Mouse (Mus musculus): ENCODE measurements around the gene Utrn.

The Utrn gene

GRCm38 (mm10) chr10:12426866-12427265 is 442.3 kb downstream of the Utrn start:
- no peak for DNase-seq (ENCODE audit: low read depth, low spot score)

- no peak for DNase-seq (ENCODE audit: low read depth, low spot score)
Observed at GRCm38 (mm10) chr10:12424944-12425343, 444.2 kb downstream of the Utrn start.

DNA sequence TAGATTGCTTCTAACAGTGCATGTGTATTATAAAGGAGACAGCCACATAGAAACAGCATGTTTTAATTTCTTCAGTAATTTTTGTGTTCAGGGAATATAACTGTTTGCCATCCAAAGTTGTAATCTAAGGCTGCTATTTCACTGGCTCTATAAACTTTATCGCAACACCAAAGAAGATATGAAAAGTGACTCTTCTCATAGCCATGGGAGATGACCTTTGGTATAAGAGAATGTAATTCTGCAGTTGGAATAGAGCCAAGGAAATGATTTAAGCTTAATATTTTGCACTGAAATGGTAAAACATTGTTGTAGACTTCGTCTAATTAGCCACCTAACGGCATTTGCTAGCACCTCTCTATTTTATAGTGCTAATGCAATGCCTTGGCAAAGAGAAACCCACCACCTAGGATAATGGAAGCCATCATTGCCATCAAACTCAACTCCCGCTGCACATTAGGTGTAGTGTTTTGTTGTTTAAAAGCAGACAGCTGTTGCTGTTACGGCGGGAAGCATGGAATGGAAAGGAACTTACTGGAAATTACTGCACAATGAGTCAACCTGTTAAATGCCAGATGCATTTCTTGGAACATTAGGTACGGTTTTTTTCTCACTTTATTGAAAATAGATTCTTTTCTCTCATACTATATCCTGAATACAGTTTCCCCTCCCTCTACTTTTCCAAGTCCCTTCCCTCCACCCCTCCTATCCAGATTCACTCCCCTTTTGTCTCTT is 445.0 kb downstream of the Utrn start:
- DNase-seq (ENCODE audit: low read depth, low spot score) = no peak

DNA sequence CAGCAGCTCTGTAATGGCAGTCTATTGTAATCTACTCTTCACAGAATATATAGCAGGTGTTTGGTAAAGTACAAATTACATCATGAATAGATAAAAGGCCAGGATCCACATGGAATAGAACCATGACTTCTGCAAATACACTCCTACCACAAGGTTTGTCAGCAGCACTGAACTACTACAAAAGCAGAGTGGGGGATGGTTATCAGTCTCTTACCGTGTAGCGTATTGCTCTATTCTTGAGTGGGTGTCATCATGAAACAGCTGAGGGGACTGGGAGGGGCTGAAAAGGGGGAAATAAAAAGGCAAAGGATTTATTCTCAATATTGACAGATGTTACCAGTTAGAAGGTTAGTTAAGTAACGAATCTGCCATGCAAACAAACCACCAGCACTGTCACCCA is 454.2 kb downstream of the Utrn start:
- DNase-seq (ENCODE audit: low read depth, low spot score) = no peak

DNA sequence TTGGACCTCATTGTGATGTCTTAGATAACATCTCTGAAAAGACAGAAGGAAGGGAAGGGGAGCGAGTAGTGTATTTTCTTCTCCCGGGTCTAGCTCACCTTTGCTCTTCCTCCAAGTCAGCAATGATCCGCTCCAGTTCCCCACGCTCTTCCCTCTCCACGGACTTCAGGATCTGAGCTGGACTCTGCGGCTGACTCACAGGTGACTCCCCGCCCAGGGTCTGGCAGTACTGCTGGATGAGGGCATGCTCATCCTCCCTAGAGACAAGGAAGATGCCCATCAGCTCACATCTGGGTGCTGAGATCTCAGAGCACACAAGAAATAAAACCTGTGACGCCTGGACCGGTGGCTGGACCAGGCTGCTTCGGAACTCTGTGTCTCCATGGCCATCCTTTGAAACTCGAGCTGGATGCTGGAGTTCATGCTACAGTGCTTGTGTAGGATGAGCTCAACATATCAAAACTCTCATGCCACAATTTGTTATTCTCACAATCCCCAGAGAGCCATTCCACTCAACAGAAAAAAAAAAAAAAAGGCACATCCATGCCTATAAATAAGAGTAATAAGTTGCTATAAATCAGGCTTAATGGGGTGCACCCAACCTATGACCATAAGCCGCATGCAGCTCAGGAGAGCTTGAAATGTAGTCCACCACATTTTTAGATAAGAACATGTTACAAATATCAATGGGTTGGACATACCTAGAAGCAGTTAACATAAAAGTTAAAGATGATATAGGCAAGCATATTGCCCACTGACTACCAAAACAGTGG is 462.6 kb downstream of the Utrn start:
- no peak for DNase-seq (ENCODE audit: low read depth, low spot score)

- no peak for DNase-seq (ENCODE audit: low read depth, low spot score)
Observed at GRCm38 (mm10) chr10:12399450-12399849, 469.7 kb downstream of the Utrn start.

- no peak for DNase-seq (ENCODE audit: low read depth, low spot score)
Observed at GRCm38 (mm10) chr10:12380139-12380538, 489.0 kb downstream of the Utrn start.

GRCm38 (mm10) chr10:12379123-12379522 is 490.0 kb downstream of the Utrn start:
- no peak for DNase-seq (ENCODE audit: low read depth, low spot score)

GRCm38 (mm10) chr10:12377727-12378126 is 491.4 kb downstream of the Utrn start:
- DNase-seq (ENCODE audit: low read depth, low spot score) = no peak

GRCm38 (mm10) chr10:12376015-12376414 is 493.1 kb downstream of the Utrn start:
- no peak for DNase-seq (ENCODE audit: low read depth, low spot score)

DNA sequence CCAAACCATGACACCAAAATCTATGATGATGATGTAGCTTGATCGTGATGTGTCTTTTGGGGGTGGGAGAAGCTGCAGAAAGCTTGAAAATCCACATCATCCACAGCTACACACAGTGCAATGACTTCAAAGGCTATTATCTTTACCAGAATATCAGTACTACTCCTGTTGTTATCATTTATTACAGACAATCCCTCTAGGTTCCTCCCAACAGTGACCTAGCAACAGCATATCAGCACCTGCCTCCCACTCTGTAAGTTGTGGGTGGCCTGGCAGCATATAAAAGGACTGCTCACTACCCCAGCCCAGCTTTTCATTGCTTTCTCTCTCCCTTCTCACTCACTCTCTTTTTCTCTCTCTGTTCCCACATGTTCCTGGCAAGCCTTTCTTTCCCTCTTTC is 494.4 kb downstream of the Utrn start:
- no peak for DNase-seq (ENCODE audit: low read depth, low spot score)

- peak; percentile 39 for DNase-seq (ENCODE audit: low read depth, low spot score)
Observed at GRCm38 (mm10) chr10:12354556-12354955, 514.6 kb downstream of the Utrn start.

DNA sequence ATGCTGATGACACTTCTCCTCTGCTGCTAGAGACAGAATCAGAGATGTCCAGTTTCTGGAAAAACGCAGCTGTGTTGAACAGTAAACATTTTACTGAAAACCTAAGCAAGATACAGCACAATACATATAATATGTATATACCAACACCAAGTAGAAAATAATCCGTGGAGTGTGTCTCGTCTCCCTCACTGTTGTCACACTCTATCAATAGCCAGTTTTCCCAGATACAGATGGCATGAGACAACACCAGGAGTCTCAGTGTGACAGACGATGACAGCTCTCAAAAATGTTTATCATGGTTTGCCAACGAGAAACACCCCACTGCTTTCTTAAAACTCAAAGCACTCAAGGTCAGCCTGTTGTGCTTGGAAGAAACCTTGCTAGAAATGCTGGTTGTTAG is 515.1 kb downstream of the Utrn start:
- DNase-seq (ENCODE audit: low read depth, low spot score) = peak; percentile 9

DNA sequence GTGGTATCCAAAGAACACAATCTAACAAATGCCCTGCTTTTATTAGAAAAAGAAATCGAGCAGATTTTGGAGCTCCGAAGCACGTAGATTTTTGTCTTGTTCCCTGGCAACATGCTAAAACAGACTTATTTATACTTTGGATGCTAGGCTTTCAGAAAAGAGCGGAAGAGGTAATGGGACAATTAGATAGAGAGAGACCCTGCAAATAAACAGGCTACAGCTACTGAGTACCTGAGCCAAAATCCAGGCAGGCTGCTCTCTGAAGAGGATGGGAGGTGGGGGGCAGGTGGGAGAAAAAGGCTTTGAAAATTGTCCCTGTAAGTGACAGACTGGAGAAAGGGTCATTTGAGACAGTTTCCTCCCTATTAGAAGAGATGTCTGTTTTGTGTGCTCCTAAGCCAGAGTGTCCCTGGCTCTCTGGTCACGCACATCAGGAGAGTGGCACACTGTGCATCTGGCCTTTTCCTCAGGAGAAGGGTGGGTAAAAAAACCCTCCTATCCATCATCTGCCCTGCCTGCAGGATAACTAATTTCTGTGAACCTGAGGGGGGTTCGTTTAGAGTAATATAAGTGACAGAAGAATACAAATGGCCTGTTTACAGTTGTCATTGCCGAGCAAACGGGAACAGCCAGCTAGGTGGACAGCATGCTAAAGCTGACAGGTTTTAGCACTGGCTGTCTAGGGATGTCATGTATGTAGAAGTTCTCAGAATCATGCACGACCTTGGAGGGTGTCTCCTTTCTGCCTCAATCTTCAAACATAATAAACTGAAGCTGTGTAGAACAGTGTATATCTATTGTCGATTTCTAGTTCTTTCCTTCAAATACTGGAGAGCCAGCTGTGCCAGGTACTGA is 529.2 kb downstream of the Utrn start:
- peak; percentile 22 for DNase-seq (ENCODE audit: low read depth, low spot score)

DNA sequence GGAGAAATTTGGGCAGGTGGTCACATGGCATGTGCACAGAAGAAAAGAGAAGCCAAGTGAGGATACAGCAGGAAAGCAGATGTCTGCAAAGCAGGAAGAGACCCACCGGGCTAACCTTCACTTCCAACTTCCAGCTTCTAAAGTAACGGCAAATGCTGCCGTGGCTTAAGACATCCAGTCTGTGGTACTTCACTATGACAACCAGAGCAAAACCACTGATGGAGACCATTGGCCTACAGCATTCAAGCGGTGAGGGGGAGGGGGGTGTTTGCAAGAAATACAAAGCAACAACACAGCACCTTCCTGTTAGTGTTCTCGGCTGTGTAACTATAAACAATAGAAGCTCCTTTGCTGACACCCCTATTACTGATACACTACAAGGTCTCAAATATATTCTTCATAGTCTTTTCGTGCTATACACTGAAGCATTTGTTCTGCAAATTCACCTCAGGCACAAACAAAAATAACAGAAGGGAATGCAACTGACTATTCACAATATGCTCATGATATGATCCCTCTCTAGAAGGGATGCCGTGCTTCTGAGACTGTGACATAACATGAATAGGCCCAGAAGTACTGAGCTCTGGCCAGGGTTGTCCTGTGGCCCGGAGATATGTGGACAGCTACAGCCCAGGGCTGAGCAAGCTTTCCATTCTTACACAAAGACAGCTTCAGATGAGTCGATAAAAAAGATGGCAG is 530.0 kb downstream of the Utrn start:
- no peak for DNase-seq (ENCODE audit: low read depth, low spot score)

Data from telencephalon, adult 2 months (tissue).